Mouse (Mus musculus): ENCODE measurements around the gene Zfp57.

DNA sequence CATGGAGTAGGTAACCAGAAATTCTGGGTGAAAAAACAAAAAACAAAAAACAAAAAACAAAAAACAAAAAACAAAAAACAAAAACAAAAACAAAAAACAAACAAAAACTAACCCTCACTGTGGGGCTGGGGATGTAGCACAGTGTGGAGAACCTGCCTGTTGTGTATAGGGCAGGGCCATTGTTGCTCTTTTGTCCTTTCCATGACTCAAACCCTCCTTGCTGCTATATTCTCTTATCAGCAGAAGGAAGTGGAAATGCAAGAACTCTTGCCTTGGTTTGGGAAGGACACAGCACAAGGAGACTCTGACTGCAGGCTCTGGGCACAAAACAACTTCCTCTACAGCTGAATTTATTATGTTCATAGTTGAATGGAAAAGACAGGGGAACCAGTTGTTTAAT, 15.4 kb downstream of the Zfp57 start:
- TF ChIP-seq CTCF (IDR thresholded peaks at IDR 0.05; ENCODE audit: borderline replicate concordance, insufficient read depth, low read length) (no peak), POLR2A (IDR thresholded peaks at IDR 0.05; ENCODE audit: low read depth, low read length) (no peak)

Data from embryonic fibroblast, embryonic 13.5 days (primary cell).